16 mouse cellular contexts compared by ENCODE assay signal in genomic region chr15:81060975-81061374, GRCm38 (mm10).
DNase-seq lines count a peak whose midpoint lies in the region; ATAC-seq and TF ChIP-seq lines count a peak whose summit lies in the region.
"Had no signal": no experiment of that assay in that cellular context is flagged by ENCODE, and none has a peak within 500 bp of the region (broad histone marks: within the 10 kb centered on the region; RNA-seq: fewer than 3 reads in every experiment).

No protein-coding gene starts in this region.

- WGBS in kidney, adult 2 months = 92% methylated on average over 2 of the region's 2 CpGs
- 94% methylated on average over 2 of the region's 2 CpGs for WGBS in forebrain, embryonic 16.5 days

- H3K36me3 ChIP-seq in kidney, adult 2 months (ENCODE audit: control insufficient read depth, insufficient read depth, low read length) = no peaks in the 10 kb centered on the region
- H3K36me3 ChIP-seq in forebrain, embryonic 16.5 days (ENCODE audit: control insufficient read depth, insufficient read depth) = no peaks in the 10 kb centered on the region
- H3K36me3 ChIP-seq: liver, embryonic 15.5 days; neural tube, embryonic 12.5 days had no signal

- no peak overlapping the region for H3K4me3 ChIP-seq in kidney, adult 2 months (ENCODE audit: insufficient read depth, low read depth, low read length)
- no peak overlapping the region for H3K4me3 ChIP-seq in forebrain, embryonic 16.5 days (replicated peaks; ENCODE audit: low read length)
- H3K4me3 ChIP-seq: heart, embryonic 10.5 days; liver, embryonic 15.5 days; neural tube, embryonic 12.5 days had no signal

- H3K27me3 ChIP-seq in kidney, adult 2 months (replicated peaks; ENCODE audit: control insufficient read depth, insufficient read depth, low read length) = no peaks in the 10 kb centered on the region
- no peaks in the 10 kb centered on the region for H3K27me3 ChIP-seq in forebrain, embryonic 16.5 days (replicated peaks; ENCODE audit: control insufficient read depth, insufficient read depth, low read length)
- H3K27me3 ChIP-seq: liver, embryonic 15.5 days; neural tube, embryonic 12.5 days; Patski had no signal

- DNase-seq in kidney, adult 2 months = peak; percentile 28
- DNase-seq in kidney, adult 18-20 months = no peak
- peak; percentile 26 for DNase-seq in thymus, postnatal 25 days
- DNase-seq in thymus, postnatal 36 days = no peak
- DNase-seq in R1 (ENCODE audit: low read depth, low spot score) = peak; percentile 50
- DNase-seq in left cerebral cortex, postnatal 10 days (ENCODE audit: extremely low spot score in 1 of 2, low spot score in 2 of 2) = no peak
- DNase-seq: cerebellum, adult 9-11 months; gastrocnemius, postnatal 10 days; heart, postnatal 10 days; thymus, postnatal 14 days had no signal

- H3K9me3 ChIP-seq in forebrain, embryonic 16.5 days (ENCODE audit: control insufficient read depth, low read length) = no peaks in the 10 kb centered on the region
- H3K9me3 ChIP-seq: heart, embryonic 10.5 days; liver, embryonic 15.5 days; neural tube, embryonic 12.5 days had no signal

- TF ChIP-seq POLR2A in kidney, adult 2 months (IDR thresholded peaks at IDR 0.05; ENCODE audit: low read depth, low read length) = no peak

- no peak overlapping the region for H3K4me2 ChIP-seq in forebrain, embryonic 16.5 days (ENCODE audit: low read length)
- H3K4me2 ChIP-seq: hindbrain, embryonic 14.5 days; liver, embryonic 15.5 days; neural tube, embryonic 12.5 days had no signal

- TF ChIP-seq CTCF in kidney, adult 2 months (conservative IDR thresholded peaks at IDR 0.05; ENCODE audit: insufficient read depth, insufficient read length, low read depth, low read length) = peak; percentile 30; the same call in 1 of the 2 replicates

- H3K27ac ChIP-seq in kidney, adult 2 months (ENCODE audit: insufficient read depth, low read depth, low read length) = no peak overlapping the region
- H3K27ac ChIP-seq in forebrain, embryonic 16.5 days (ENCODE audit: low read length) = no peak overlapping the region
- H3K27ac ChIP-seq: heart, embryonic 10.5 days; hindbrain, embryonic 14.5 days; liver, embryonic 15.5 days; neural tube, embryonic 12.5 days had no signal

- no peak for ATAC-seq in forebrain, embryonic 16.5 days
- ATAC-seq: Patski had no signal

- H3K9ac ChIP-seq in forebrain, embryonic 16.5 days (replicated peaks; ENCODE audit: low read depth, low read length) = no peak overlapping the region
- H3K9ac ChIP-seq: hindbrain, embryonic 14.5 days; liver, embryonic 15.5 days; neural tube, embryonic 12.5 days had no signal

- H3K4me1 ChIP-seq in kidney, adult 2 months (ENCODE audit: control insufficient read depth, insufficient read depth, low read length) = peaks cover 14% of the 10 kb centered on the region
- H3K4me1 ChIP-seq in forebrain, embryonic 16.5 days (replicated peaks; ENCODE audit: control insufficient read depth, insufficient read depth, low read length) = peaks cover 12% of the 10 kb centered on the region

- intact Hi-C loops in left cerebral cortex, postnatal 10 days (cut with DNase I) = no loop called here

Comparison
In these comparisons a context has a peak if more than half of its experiments do, and no peak if none do; other contexts are left out.
1. DNase-seq: peak in kidney, adult 2 months (single experiment), thymus, postnatal 25 days (single experiment) and R1 (single experiment); none in kidney, adult 18-20 months (single experiment), thymus, postnatal 36 days (0 of 2) and left cerebral cortex, postnatal 10 days (0 of 2).